Mouse (Mus musculus) CD4-positive naive resting alpha-beta T cell, adult 57 days (primary cell): ENCODE measurements around the gene Kcnip4. TPM values are rescaled to one million over a fixed set of nuclear protein-coding genes. Genes with fewer than 3 reads are reported as not detected.

ENCODE experiments used
- total RNA-seq: library from RNA; stranded (reverse); gene quantifications from one replicate; pipeline ENCODE4 v1.2.4, GENCODE M21; 2023

The Kcnip4 gene
- not detected for total RNA-seq

GRCm38 (mm10) chr5:49524394-49525241 lies at the start of gene Kcnip4:
Gene Kcnip4, minus strand, starts transcription at chr5:49524907.

